8 mouse cellular contexts compared by ENCODE assay signal in genomic region chr15:9071556-9072544, GRCm38 (mm10). TPM values are rescaled to one million over a fixed set of nuclear protein-coding genes. Genes with fewer than 3 reads are reported as not detected.
A peak's percentile ranks its signal among the peaks of the same experiment; 100 is the strongest.
DNase-seq lines count a peak whose midpoint lies in the region; ATAC-seq and TF ChIP-seq lines count a peak whose summit lies in the region.

No protein-coding gene starts in this region.

- TF ChIP-seq CTCF in lung, adult 2 months (IDR thresholded peaks at IDR 0.05; ENCODE audit: insufficient read depth, low read length): no peak
- TF ChIP-seq CTCF in olfactory bulb, adult 2 months (IDR thresholded peaks at IDR 0.05; ENCODE audit: insufficient read depth, low read depth, low read length): no peak

- H3K9me3 ChIP-seq in heart, embryonic 11.5 days (replicated peaks; ENCODE audit: control insufficient read depth, low read length): no peaks in the 10 kb centered on the region
- no peaks in the 10 kb centered on the region for H3K9me3 ChIP-seq in kidney, embryonic 15.5 days (replicated peaks)

- peak; percentile 55 to 66 for DNase-seq in B cell, adult 2 months
- peak; percentile 58 for DNase-seq in adipocyte (ENCODE audit: low spot score)
- peak; percentile 74 for DNase-seq in embryo, embryonic 9.5 days (ENCODE audit: extremely low spot score)
- DNase-seq in lung, adult 2 months: peak; percentile 68
- peak; percentile 67 to 69 for DNase-seq in thymus, postnatal 36 days

- H3K4me2 ChIP-seq in heart, embryonic 11.5 days: peak overlapping the region; percentile 75
- H3K4me2 ChIP-seq in kidney, embryonic 15.5 days: peak overlapping the region; percentile 73

- TF ChIP-seq POLR2A in lung, adult 2 months (IDR thresholded peaks at IDR 0.05; ENCODE audit: borderline replicate concordance, extremely low read depth, low read depth, low read length): no peak
- TF ChIP-seq POLR2A in olfactory bulb, adult 2 months (IDR thresholded peaks at IDR 0.05; ENCODE audit: insufficient read depth, low read depth, low read length): no peak

- peak overlapping the region; percentile 95 for H3K27ac ChIP-seq in heart, embryonic 11.5 days (ENCODE audit: low read depth, low read length)
- H3K27ac ChIP-seq in kidney, embryonic 15.5 days: peak overlapping the region; percentile 89
- H3K27ac ChIP-seq in olfactory bulb, adult 2 months (ENCODE audit: insufficient read depth, low read depth, low read length): peak overlapping the region; percentile 70

- no peaks in the 10 kb centered on the region for H3K36me3 ChIP-seq in heart, embryonic 11.5 days (ENCODE audit: control insufficient read depth, insufficient read depth, low read length)
- no peaks in the 10 kb centered on the region for H3K36me3 ChIP-seq in kidney, embryonic 15.5 days

- WGBS in heart, embryonic 11.5 days (ENCODE audit: insufficient replicate concordance): under 1% methylated on average over 64 of the region's 66 CpGs
- under 1% methylated on average over 66 of the region's 66 CpGs for WGBS in kidney, embryonic 15.5 days
- WGBS in lung, adult 2 months: under 1% methylated on average over 66 of the region's 66 CpGs
- 1% methylated on average over 64 of the region's 66 CpGs for WGBS in olfactory bulb, adult 2 months

- peak overlapping the region; percentile 96 for H3K4me3 ChIP-seq in heart, embryonic 11.5 days (ENCODE audit: low read depth, low read length)
- peak overlapping the region; percentile 82 for H3K4me3 ChIP-seq in kidney, embryonic 15.5 days (replicated peaks)
- H3K4me3 ChIP-seq in lung, adult 2 months (replicated peaks; ENCODE audit: extremely low read depth, low read depth, low read length): peak overlapping the region; percentile 64
- H3K4me3 ChIP-seq in olfactory bulb, adult 2 months (ENCODE audit: insufficient read depth, low read depth, low read length): peak overlapping the region; percentile 95

- 0 out of 2 replicates have a peak, but pooled peaks have one; percentile 9 for ATAC-seq in heart, embryonic 11.5 days (replicated peaks; ENCODE audit: insufficient number of reproducible peaks, low FRiP score, low TSS enrichment)
- ATAC-seq in kidney, embryonic 15.5 days (replicated peaks; ENCODE audit: low FRiP score): peak; percentile 26

- peak overlapping the region; percentile 98 for H3K9ac ChIP-seq in heart, embryonic 11.5 days (ENCODE audit: low read depth, low read length)
- H3K9ac ChIP-seq in kidney, embryonic 15.5 days: peak overlapping the region; percentile 71

- H3K27me3 ChIP-seq in heart, embryonic 11.5 days (ENCODE audit: control insufficient read depth, insufficient read depth, low read length): no peaks in the 10 kb centered on the region
- no peaks in the 10 kb centered on the region for H3K27me3 ChIP-seq in kidney, embryonic 15.5 days

- peaks cover 30% of the 10 kb centered on the region for H3K4me1 ChIP-seq in heart, embryonic 11.5 days (ENCODE audit: control insufficient read depth, insufficient read depth, low read length)
- peaks cover 39% of the 10 kb centered on the region for H3K4me1 ChIP-seq in kidney, embryonic 15.5 days
- peaks cover 11% of the 10 kb centered on the region for H3K4me1 ChIP-seq in lung, adult 2 months (ENCODE audit: control insufficient read depth, insufficient read depth, low read length)
- peaks cover 11% of the 10 kb centered on the region for H3K4me1 ChIP-seq in olfactory bulb, adult 2 months (ENCODE audit: control insufficient read depth, insufficient read depth, low read length)

RNA-seq across cellular contexts. Expression of gene Nadk2, which starts 0.8 kb away (rescaled TPM):
- 57.1 and 65.3 TPM in 2 replicates for polyA plus RNA-seq in heart, embryonic 11.5 days (2014; fragmentation: Nextera tagmentation; extraction: Ambion mirVana)
- 27.0 and 27.3 TPM in 2 replicates for polyA plus RNA-seq in kidney, embryonic 15.5 days (2015; fragmentation: Nextera tagmentation; extraction: Ambion mirVana)
- 11.5 and 12.0 TPM in 2 replicates for polyA plus RNA-seq in lung, adult 2 months (2012; rRNA removed)
- not detected in 2 replicates for polyA plus RNA-seq in olfactory bulb, adult 2 months (2012; ENCODE audit: insufficient read depth, insufficient read length, low replicate concordance, missing spikeins)

Comparison
In these comparisons a context has a peak if more than half of its experiments do, and no peak if none do; other contexts are left out.
1. Peak in every context shown above with its lines: DNase-seq, ATAC-seq, H3K4me3 ChIP-seq and H3K27ac ChIP-seq.